Mouse (Mus musculus) lung, adult 10 weeks (tissue): ENCODE measurements around the gene Bco2. TPM values are rescaled to one million over a fixed set of nuclear protein-coding genes. Genes with fewer than 3 reads are reported as not detected.

Experiments used
- polyA plus RNA-seq: library from polyadenylated mRNA; stranded (reverse); fragments of 350-450 nt; fragmentation: Illumina TruSeq; extraction: RNeasy Lipid Tissue Mini Kit (QIAGEN cat#74804); gene quantifications from one replicate; pipeline ENCODE4 v1.2.3, GENCODE M21; 2014; ENCODE audit warnings: low read depth, low replicate concordance; ENCODE audit not compliant: insufficient read depth

Gene Bco2
- 1.4 TPM for polyA plus RNA-seq

GRCm38 (mm10) chr9:50555094-50555446 is at the start of gene Bco2:
Bco2 (minus strand) TSS chr9:50555181.

GRCm38 (mm10) chr9:50603189-50603997 is 48.4 kb upstream of the Bco2 start, which contains the start of the genes Sdhd and Timm8b:
Sdhd (minus strand) TSS chr9:50603812.
Timm8b (plus strand) TSS chr9:50603910.

GRCm38 (mm10) chr9:50561145-50561917 is 6.3 kb upstream of the Bco2 start, which contains the start of gene Tex12:
Tex12 (minus strand) TSS chr9:50561325.

GRCm38 (mm10) chr9:50554241-50555093 is 514 bp downstream of the Bco2 start, which contains the start of gene Il18:
Il18 (plus strand) TSS chr9:50554827.

GRCm38 (mm10) chr9:50528293-50528892 is 26.6 kb downstream of the Bco2 start, which contains the start of gene Pts:
Pts (minus strand) TSS chr9:50528724.

GRCm38 (mm10) chr9:50494311-50494710 is 60.7 kb downstream of the Bco2 start, which contains the start of gene Plet1:
Plet1 (plus strand) TSS chr9:50494525.

Other genes with a start within 250 kb of the Bco2 start
- 106 TPM for gene Rpl10-ps3, start 210.2 kb downstream of the Bco2 start, polyA plus RNA-seq
- gene Plet1, start 60.7 kb downstream of the Bco2 start, polyA plus RNA-seq, result 52.5 TPM
- gene Pts, start 26.5 kb downstream of the Bco2 start, polyA plus RNA-seq, result 72.1 TPM
- 31.8 TPM for gene Il18, start 354 bp downstream of the Bco2 start, polyA plus RNA-seq
- not detected for gene Tex12, start 6.1 kb upstream of the Bco2 start, polyA plus RNA-seq
- 151 TPM for gene Sdhd, start 48.6 kb upstream of the Bco2 start, polyA plus RNA-seq
- 173 TPM for gene Timm8b, start 48.7 kb upstream of the Bco2 start, polyA plus RNA-seq
- 9.5 TPM for gene Pih1d2, start 62.1 kb upstream of the Bco2 start, polyA plus RNA-seq
- gene Nkapd1, start 62.3 kb upstream of the Bco2 start, polyA plus RNA-seq, result 10.5 TPM
- 26.0 TPM for gene Dlat, start 104.6 kb upstream of the Bco2 start, polyA plus RNA-seq
- gene Dixdc1, start 184.3 kb upstream of the Bco2 start, polyA plus RNA-seq, result 5.6 TPM
- gene 2310030G06Rik, start 191.4 kb upstream of the Bco2 start, polyA plus RNA-seq, result 21.1 TPM
- gene Cryab, start 196.1 kb upstream of the Bco2 start, polyA plus RNA-seq, result 400 TPM
- 34.3 TPM for gene Hspb2, start 197.2 kb upstream of the Bco2 start, polyA plus RNA-seq
- gene Fdxacb1, start 213.1 kb upstream of the Bco2 start, polyA plus RNA-seq, result 6.0 TPM
- gene Alg9, start 219.8 kb upstream of the Bco2 start, polyA plus RNA-seq, result 14.9 TPM
- 58.9 TPM for gene 1110032A03Rik, start 220.3 kb upstream of the Bco2 start, polyA plus RNA-seq